Mouse (Mus musculus): Measurements from ENCODE around the gene Nrxn3.

Gene Nrxn3

DNA sequence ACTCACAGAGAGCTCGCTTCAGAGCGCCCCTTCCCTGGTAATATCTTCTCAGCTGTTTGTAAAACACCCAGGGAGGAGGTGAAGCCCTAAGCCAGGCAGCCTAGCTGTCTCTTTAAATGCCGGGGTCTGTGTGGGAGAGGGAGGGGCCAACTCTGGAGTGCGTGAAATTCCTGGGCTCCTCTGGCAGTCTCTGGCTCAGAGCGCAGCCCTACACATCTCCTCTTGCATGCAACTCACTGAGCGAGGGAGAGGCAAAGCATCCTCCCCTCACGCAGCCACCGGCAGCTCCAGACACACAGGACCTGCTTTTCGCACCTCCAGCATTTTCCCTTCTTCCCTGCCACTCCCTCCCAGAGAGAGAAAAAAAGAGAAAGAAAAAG lies at the start of gene Nrxn3:
TSS of gene Nrxn3 (plus strand) at position 186 of the 380 bp plus-strand sequence.
- peak; percentile 81 for DNase-seq (ENCODE audit: low read depth, low spot score)

GRCm38 (mm10) chr12:88704159-88704846 lies 18.4 kb upstream of the Nrxn3 start:
- no peak for DNase-seq (ENCODE audit: low read depth, low spot score)

GRCm38 (mm10) chr12:88705959-88706358 lies 16.7 kb upstream of the Nrxn3 start:
- no peak for DNase-seq (ENCODE audit: low read depth, low spot score)

DNA sequence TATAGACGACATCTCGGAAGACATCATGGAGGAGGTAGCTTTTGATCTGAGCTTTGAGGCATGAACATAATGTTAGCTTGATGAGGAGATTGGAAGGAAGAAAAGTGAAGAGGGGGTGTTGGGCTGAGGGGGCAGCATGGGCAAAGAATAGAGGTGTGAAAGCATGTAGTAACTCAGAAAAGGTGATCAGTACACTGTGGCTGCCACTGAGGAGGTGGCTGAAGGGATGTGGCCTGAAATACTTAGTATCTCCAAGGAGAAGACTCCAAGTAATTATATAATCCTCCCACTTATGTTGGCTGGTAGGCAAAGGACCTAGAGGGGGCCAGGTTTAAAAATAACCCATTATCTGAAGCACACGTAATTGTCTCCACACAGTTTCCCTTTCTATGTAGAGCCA lies 14.9 kb upstream of the Nrxn3 start:
- no peak for DNase-seq (ENCODE audit: low read depth, low spot score)

DNA sequence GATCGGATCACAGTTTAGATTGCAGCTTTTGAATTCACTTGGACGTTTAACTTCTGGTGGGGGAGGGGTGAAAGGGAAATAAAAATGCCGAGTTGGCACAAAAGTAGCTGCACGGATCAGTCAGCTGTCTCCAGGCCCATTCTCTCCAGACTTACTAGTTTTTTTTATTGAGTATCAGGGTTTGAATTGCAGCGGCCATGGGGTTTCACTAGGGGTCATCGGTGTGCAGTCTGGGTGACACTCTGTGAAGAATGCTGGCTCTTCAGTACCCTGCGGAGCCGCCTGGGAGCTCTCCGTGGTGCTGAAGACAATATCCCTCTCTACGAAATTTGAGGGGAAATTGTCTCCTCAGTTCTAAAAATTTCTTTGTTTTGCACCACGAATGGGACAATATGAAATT lies 13.5 kb upstream of the Nrxn3 start:
- DNase-seq (ENCODE audit: low read depth, low spot score): no peak

DNA sequence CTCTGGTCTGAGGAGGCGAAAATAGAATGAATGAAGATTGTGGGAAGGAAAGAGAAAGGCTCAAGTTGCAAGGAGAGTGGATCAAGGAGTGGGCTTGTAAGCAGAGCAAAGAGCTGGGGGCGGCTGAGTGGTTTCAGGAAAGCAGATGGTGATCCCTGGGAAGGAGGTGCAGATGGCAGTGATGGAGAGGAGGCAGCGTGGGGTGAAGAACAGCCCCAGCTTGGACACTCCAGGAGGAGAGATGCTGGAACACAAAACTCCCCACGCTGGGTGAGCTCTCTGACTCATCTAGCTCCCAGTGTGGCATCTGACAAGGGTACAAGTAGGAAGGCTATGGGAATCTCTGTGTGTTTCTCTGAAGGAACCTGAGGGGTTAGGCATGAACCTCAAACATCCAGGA lies 9.2 kb upstream of the Nrxn3 start:
- DNase-seq (ENCODE audit: low read depth, low spot score): no peak

- no peak for DNase-seq (ENCODE audit: low read depth, low spot score)
Observed at GRCm38 (mm10) chr12:88722031-88722690, 515 bp upstream of the Nrxn3 start.

DNA sequence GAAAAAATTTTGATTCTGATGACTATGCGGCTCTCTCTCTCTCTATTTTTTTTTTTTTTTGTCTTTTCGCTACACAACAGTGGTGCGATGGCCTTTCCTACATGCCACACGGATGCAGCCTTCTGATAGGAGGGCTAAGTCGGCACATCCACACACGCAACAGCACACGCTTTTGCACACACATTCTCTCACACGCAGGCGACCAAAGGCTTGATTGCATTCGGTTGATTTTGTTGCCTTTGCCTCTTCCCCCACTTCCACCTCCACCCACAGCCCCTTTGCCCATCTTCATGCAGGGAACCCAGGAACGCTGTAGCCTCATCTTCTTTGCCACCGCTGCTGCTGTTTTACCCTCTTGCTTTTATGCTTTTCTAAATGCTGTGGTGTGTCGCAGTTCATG lies 3.6 kb downstream of the Nrxn3 start:
- DNase-seq (ENCODE audit: low read depth, low spot score): no peak

- DNase-seq (ENCODE audit: low read depth, low spot score): no peak
Observed at GRCm38 (mm10) chr12:88726755-88727154, 4.1 kb downstream of the Nrxn3 start.

DNA sequence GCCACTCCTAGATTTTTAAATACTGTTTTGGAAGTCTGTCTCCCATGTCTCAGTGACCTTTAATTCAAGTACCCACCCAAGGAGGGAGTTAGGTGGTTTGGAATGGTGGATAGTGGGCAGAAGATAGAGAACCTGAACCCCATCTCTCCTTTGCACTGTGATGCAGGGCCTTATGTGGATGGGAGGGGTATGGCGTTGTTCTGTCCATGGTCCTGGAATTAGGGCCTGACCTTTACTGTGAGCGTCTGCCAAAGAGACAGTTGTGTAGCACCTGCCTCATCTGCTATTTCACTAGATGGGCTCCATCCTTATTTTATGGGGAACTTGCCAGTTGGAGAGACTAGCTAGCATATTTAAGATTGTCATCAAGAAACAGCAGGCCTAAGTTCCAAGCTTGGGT lies 8.0 kb downstream of the Nrxn3 start:
- no peak for DNase-seq (ENCODE audit: low read depth, low spot score)

DNA sequence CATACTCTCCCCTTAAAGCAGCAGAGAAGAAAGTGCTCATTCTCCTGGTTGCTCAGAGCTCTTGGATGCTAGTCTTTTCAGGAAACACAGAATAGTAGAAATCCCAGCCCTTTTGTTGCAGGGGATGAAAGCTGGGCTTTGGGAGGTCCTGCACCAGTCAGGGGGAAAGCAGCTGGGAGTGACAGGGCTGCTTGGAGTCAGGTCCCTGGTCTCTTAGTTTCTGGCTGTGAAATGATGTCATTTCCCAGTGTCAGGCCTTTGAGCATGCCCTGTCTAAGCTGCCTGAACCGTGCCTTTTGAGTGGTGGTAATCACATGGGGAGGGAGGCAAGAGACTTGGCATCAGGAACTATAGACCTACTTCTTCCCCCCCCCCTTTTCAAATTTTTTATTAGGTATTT lies 12.4 kb downstream of the Nrxn3 start:
- DNase-seq (ENCODE audit: low read depth, low spot score): no peak

DNA sequence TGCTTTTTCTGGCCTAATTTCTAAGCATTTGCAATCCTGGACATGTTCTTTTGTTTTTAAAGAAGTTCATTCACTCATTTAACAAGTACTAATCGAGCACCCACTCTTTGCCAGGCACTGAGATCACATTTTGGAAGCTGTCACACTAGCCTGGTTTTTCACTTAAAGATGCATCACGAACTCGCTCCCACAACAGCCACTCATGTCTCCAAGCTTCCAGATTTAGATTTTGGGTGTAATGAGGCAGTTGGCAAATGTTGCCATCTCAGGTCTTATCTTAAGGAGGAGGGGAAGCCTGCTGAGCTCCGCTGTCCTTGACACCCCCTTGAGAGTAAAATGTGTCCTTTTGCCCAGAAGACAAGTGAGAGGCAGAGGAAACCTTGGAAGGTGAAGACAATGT lies 14.4 kb downstream of the Nrxn3 start:
- DNase-seq (ENCODE audit: low read depth, low spot score): no peak

- no peak for DNase-seq (ENCODE audit: low read depth, low spot score)
Observed at GRCm38 (mm10) chr12:88738616-88739015, 15.9 kb downstream of the Nrxn3 start.

GRCm38 (mm10) chr12:88746788-88747187 lies 24.1 kb downstream of the Nrxn3 start:
- DNase-seq (ENCODE audit: low read depth, low spot score): no peak

GRCm38 (mm10) chr12:88764791-88765190 lies 42.1 kb downstream of the Nrxn3 start:
- no peak for DNase-seq (ENCODE audit: low read depth, low spot score)

DNA sequence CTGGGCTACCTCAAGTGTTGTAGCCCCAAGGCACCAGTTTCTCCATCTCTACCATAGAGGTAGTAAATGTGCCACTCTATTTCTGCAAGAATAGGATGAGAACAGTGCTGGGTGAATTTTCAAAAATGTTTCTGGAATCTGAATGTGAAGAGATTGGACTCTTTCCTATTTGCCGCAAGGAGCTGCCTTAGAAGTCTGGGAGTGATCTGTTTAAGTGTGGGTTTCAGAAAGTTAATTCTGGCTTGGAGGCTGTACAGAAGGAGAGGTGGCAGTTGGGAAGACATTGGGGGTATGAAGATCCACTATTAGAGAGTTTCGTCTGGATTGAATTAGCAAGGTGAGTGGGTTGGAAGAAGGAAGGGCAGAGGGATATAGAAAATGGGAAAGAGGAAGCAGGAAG lies 52.0 kb downstream of the Nrxn3 start:
- no peak for DNase-seq (ENCODE audit: low read depth, low spot score)

GRCm38 (mm10) chr12:88778036-88778435 lies 55.4 kb downstream of the Nrxn3 start:
- no peak for DNase-seq (ENCODE audit: low read depth, low spot score)

GRCm38 (mm10) chr12:88784199-88785147 lies 61.8 kb downstream of the Nrxn3 start:
- peak; percentile 30 for DNase-seq (ENCODE audit: low read depth, low spot score)

- DNase-seq (ENCODE audit: low read depth, low spot score): no peak
Observed at GRCm38 (mm10) chr12:88793314-88793713, 70.6 kb downstream of the Nrxn3 start.

- peak; percentile 68 for DNase-seq (ENCODE audit: low read depth, low spot score)
Observed at GRCm38 (mm10) chr12:88800990-88801655, 78.4 kb downstream of the Nrxn3 start.

- DNase-seq (ENCODE audit: low read depth, low spot score): no peak
Observed at GRCm38 (mm10) chr12:88801656-88802007, 79.0 kb downstream of the Nrxn3 start.

DNA sequence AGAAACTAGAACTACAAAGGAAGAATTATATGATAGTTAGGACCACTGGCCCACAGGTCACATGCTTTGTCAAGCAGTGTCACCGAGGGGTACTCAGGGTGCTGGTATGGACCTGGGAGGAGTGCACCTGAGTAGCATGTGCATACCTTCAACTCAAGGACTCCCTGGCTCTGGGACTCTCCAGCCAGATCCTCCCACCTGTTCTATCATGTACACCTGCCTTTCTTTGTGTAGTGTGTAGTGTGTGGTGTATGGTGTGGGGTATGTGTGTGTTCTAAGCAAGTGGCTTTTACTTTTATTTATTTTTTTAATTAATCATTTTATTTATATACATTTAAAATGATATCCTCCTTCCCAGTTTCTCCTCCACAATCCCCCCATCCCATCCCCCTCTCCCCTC lies 86.3 kb downstream of the Nrxn3 start:
- DNase-seq (ENCODE audit: low read depth, low spot score): no peak

Data from brain, embryonic 18.5 days (tissue).